Mouse (Mus musculus): Measurements from ENCODE around the gene E130309D02Rik. TPM values are rescaled to one million over a fixed set of nuclear protein-coding genes. Genes with fewer than 3 reads are reported as not detected.

Gene E130309D02Rik
- polyA plus RNA-seq, 1 experiment from 2014 or later, result 17.7 TPM

GRCm38 (mm10) chr5:143308825-143309224, 6.3 kb downstream of the E130309D02Rik start:
- Histone ChIP-seq H3K4me1 (ENCODE audit: control insufficient read depth in 2 of 2, insufficient read depth in 2 of 2, low read length in 2 of 2) (peaks cover under 1 to 11% of the 10 kb centered on the region in 2 experiments; a peak in 3 of 4 replicates), H3K27ac (replicated peaks in 1 of 2; ENCODE audit: control insufficient read depth in 1 of 2, insufficient read depth in 1 of 2, low read depth in 2 of 2, low read length in 2 of 2) (peak overlapping the region in 1 of 2 experiments; percentile 0; a peak in 2 of 4 replicates), H3K9ac (ENCODE audit: low read length) (no peak overlapping the region), H3K36me3 (ENCODE audit: control insufficient read depth, insufficient read depth, low read length) (peaks cover 92% of the 10 kb centered on the region), H3K4me2 (ENCODE audit: low read length) (no peak overlapping the region), H3K27me3 (ENCODE audit: control insufficient read depth, insufficient read depth, low read length) (no peaks in the 10 kb centered on the region), H3K4me3 (ENCODE audit: control insufficient read depth in 1 of 2, insufficient read depth in 1 of 2, low read depth in 1 of 2, low read length in 2 of 2) (no peak overlapping the region), H3K9me3 (ENCODE audit: control insufficient read depth, low read length) (no peaks in the 10 kb centered on the region)
- 0 out of 2 replicates have a peak, but pooled peaks have one; percentile 27 for ATAC-seq (ENCODE audit: insufficient number of reproducible peaks, insufficient read depth, low FRiP score, low read depth)
- WGBS, result 71% methylated on average over 5 of the region's 5 CpGs

DNA sequence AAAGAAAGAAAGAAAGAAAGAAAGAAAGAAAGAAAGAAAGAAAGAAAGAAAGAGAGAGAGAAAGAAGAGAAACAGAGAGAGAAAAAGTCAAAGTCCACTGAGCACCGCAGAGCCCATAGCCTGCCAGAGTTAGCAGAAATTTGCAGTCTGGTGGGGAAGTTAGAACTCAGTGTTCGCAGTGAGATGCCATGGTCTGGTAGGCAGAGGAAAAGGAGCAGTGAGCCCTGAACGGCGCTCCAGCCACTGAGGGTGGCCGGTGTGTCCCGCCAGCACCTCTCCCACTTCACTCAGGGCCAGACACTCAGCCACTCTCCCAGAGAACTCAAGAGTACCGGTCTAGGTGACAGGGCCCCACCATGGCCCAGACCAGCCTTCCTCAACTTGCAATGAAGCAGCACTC, 10.9 kb downstream of the E130309D02Rik start:
- WGBS, result 83% methylated on average over 7 of the region's 7 CpGs
- Histone ChIP-seq H3K9me3 (ENCODE audit: control insufficient read depth, low read length) (no peaks in the 10 kb centered on the region), H3K4me1 (ENCODE audit: control insufficient read depth in 2 of 2, insufficient read depth in 2 of 2, low read length in 2 of 2) (peaks cover 0 to 8% of the 10 kb centered on the region in 2 experiments; a peak in 1 of 4 replicates), H3K27ac (replicated peaks in 1 of 2; ENCODE audit: control insufficient read depth in 1 of 2, insufficient read depth in 1 of 2, low read depth in 2 of 2, low read length in 2 of 2) (no peak overlapping the region), H3K9ac (ENCODE audit: low read length) (no peak overlapping the region), H3K27me3 (ENCODE audit: control insufficient read depth, insufficient read depth, low read length) (no peaks in the 10 kb centered on the region), H3K36me3 (ENCODE audit: control insufficient read depth, insufficient read depth, low read length) (peaks cover 94% of the 10 kb centered on the region), H3K4me2 (ENCODE audit: low read length) (no peak overlapping the region), H3K4me3 (ENCODE audit: control insufficient read depth in 1 of 2, insufficient read depth in 1 of 2, low read depth in 1 of 2, low read length in 2 of 2) (no peak overlapping the region)
- ATAC-seq (ENCODE audit: insufficient number of reproducible peaks, insufficient read depth, low FRiP score, low read depth), result no peak

DNA sequence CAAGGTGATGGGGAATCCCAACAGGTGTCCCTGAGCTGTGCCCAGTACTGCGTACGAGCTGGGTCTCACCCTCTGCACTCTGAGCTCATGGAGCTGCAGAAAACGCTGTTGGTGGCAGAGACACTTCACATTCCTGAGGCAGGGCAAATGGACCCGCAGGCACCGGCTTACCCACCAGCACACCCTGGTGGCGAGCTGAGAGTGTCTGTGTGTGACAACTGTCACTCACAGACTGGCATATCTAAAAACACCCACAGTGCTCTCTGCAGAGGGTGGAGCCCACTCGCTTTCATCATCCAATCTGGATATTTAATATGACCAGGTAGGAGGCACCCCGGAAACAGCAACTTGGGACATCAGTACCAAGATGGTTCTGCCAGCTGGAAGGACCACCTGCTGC, 13.9 kb downstream of the E130309D02Rik start:
- no peak overlapping the region for H3K4me3 ChIP-seq (ENCODE audit: control insufficient read depth in 1 of 2, insufficient read depth in 1 of 2, low read depth in 1 of 2, low read length in 2 of 2)
- H3K4me1 ChIP-seq (ENCODE audit: control insufficient read depth in 2 of 2, insufficient read depth in 2 of 2, low read length in 2 of 2), result peaks cover 0 to 8% of the 10 kb centered on the region in 2 experiments; a peak in 1 of 4 replicates
- peaks cover 68% of the 10 kb centered on the region for H3K36me3 ChIP-seq (ENCODE audit: control insufficient read depth, insufficient read depth, low read length)
- H3K27ac ChIP-seq (replicated peaks in 1 of 2; ENCODE audit: control insufficient read depth in 1 of 2, insufficient read depth in 1 of 2, low read depth in 2 of 2, low read length in 2 of 2), result no peak overlapping the region
- no peaks in the 10 kb centered on the region for H3K27me3 ChIP-seq (ENCODE audit: control insufficient read depth, insufficient read depth, low read length)
- no peak overlapping the region for H3K4me2 ChIP-seq (ENCODE audit: low read length)
- no peak for ATAC-seq (ENCODE audit: insufficient number of reproducible peaks, insufficient read depth, low FRiP score, low read depth)
- H3K9ac ChIP-seq (ENCODE audit: low read length), result no peak overlapping the region
- 51% methylated on average over 8 of the region's 8 CpGs for WGBS
- H3K9me3 ChIP-seq (ENCODE audit: control insufficient read depth, low read length), result no peaks in the 10 kb centered on the region

GRCm38 (mm10) chr5:143299686-143300085, 15.5 kb downstream of the E130309D02Rik start:
- Histone ChIP-seq H3K9ac (ENCODE audit: low read length) (no peak overlapping the region), H3K27ac (replicated peaks in 1 of 2; ENCODE audit: control insufficient read depth in 1 of 2, insufficient read depth in 1 of 2, low read depth in 2 of 2, low read length in 2 of 2) (no peak overlapping the region), H3K36me3 (ENCODE audit: control insufficient read depth, insufficient read depth, low read length) (peaks cover 53% of the 10 kb centered on the region), H3K9me3 (ENCODE audit: control insufficient read depth, low read length) (no peaks in the 10 kb centered on the region), H3K4me3 (ENCODE audit: control insufficient read depth in 1 of 2, insufficient read depth in 1 of 2, low read depth in 1 of 2, low read length in 2 of 2) (no peak overlapping the region), H3K4me2 (ENCODE audit: low read length) (no peak overlapping the region), H3K27me3 (ENCODE audit: control insufficient read depth, insufficient read depth, low read length) (no peaks in the 10 kb centered on the region; the same call in 1 of the 2 replicates), H3K4me1 (ENCODE audit: control insufficient read depth in 2 of 2, insufficient read depth in 2 of 2, low read length in 2 of 2) (peaks cover 0 to 8% of the 10 kb centered on the region in 2 experiments; a peak in 1 of 4 replicates)
- 89% methylated on average over 4 of the region's 4 CpGs for WGBS
- ATAC-seq (ENCODE audit: insufficient number of reproducible peaks, insufficient read depth, low FRiP score, low read depth), result no peak

- WGBS, result 94% methylated on average over 7 of the region's 7 CpGs
- H3K36me3 ChIP-seq (ENCODE audit: control insufficient read depth, insufficient read depth, low read length), result peaks cover 42% of the 10 kb centered on the region
- H3K9ac ChIP-seq (ENCODE audit: low read length), result no peak overlapping the region
- ATAC-seq (ENCODE audit: insufficient number of reproducible peaks, insufficient read depth, low FRiP score, low read depth), result no peak
- H3K4me1 ChIP-seq (ENCODE audit: control insufficient read depth in 2 of 2, insufficient read depth in 2 of 2, low read length in 2 of 2), result peaks cover 7 to 11% of the 10 kb centered on the region in 2 experiments; a peak in 3 of 4 replicates
- no peak overlapping the region for H3K4me2 ChIP-seq (ENCODE audit: low read length)
- no peak overlapping the region for H3K27ac ChIP-seq (replicated peaks in 1 of 2; ENCODE audit: control insufficient read depth in 1 of 2, insufficient read depth in 1 of 2, low read depth in 2 of 2, low read length in 2 of 2)
- H3K9me3 ChIP-seq (ENCODE audit: control insufficient read depth, low read length), result no peaks in the 10 kb centered on the region
- peaks cover 13% of the 10 kb centered on the region for H3K27me3 ChIP-seq (ENCODE audit: control insufficient read depth, insufficient read depth, low read length)
- no peak overlapping the region for H3K4me3 ChIP-seq (ENCODE audit: control insufficient read depth in 1 of 2, insufficient read depth in 1 of 2, low read depth in 1 of 2, low read length in 2 of 2)
Measured at GRCm38 (mm10) chr5:143298391-143298790, 16.8 kb downstream of the E130309D02Rik start.

DNA sequence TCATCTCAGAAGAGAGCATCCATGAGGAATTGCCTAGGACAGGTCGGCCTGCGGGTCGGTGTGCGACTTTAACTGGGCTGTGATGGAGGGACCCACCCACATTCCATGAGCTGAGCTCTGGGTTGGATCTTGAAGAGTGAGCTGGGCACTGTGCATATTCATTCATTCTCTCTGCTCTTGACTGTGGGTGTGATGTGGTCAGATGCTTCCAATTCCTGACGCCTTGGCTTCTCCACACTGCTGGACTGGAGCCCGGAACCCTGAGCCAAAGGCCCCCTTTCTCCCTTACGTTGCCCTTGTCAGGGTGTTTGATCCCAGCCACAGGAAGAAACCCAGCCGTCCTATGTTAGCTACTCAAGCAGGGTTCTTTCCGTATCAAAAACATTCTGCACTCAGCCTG, 17.2 kb downstream of the E130309D02Rik start:
- H3K9me3 ChIP-seq (ENCODE audit: control insufficient read depth, low read length), result no peaks in the 10 kb centered on the region
- H3K4me1 ChIP-seq (ENCODE audit: control insufficient read depth in 2 of 2, insufficient read depth in 2 of 2, low read length in 2 of 2), result peaks cover 7 to 16% of the 10 kb centered on the region in 2 experiments; a peak in 3 of 4 replicates
- 75% methylated on average over 9 of the region's 9 CpGs for WGBS
- no peak for ATAC-seq (ENCODE audit: insufficient number of reproducible peaks, insufficient read depth, low FRiP score, low read depth)
- H3K36me3 ChIP-seq (ENCODE audit: control insufficient read depth, insufficient read depth, low read length), result peaks cover 39% of the 10 kb centered on the region
- peaks cover 17% of the 10 kb centered on the region for H3K27me3 ChIP-seq (ENCODE audit: control insufficient read depth, insufficient read depth, low read length)
- H3K27ac ChIP-seq (replicated peaks in 1 of 2; ENCODE audit: control insufficient read depth in 1 of 2, insufficient read depth in 1 of 2, low read depth in 2 of 2, low read length in 2 of 2), result no peak overlapping the region
- H3K4me2 ChIP-seq (ENCODE audit: low read length), result no peak overlapping the region
- no peak overlapping the region for H3K4me3 ChIP-seq (ENCODE audit: control insufficient read depth in 1 of 2, insufficient read depth in 1 of 2, low read depth in 1 of 2, low read length in 2 of 2)
- no peak overlapping the region for H3K9ac ChIP-seq (ENCODE audit: low read length)

- no peaks in the 10 kb centered on the region for H3K9me3 ChIP-seq (ENCODE audit: control insufficient read depth, low read length)
- H3K4me1 ChIP-seq (ENCODE audit: control insufficient read depth in 2 of 2, insufficient read depth in 2 of 2, low read length in 2 of 2), result peaks cover 7 to 16% of the 10 kb centered on the region in 2 experiments; a peak in 3 of 4 replicates
- ATAC-seq (ENCODE audit: insufficient number of reproducible peaks, insufficient read depth, low FRiP score, low read depth), result no peak
- H3K27ac ChIP-seq (replicated peaks in 1 of 2; ENCODE audit: control insufficient read depth in 1 of 2, insufficient read depth in 1 of 2, low read depth in 2 of 2, low read length in 2 of 2), result no peak overlapping the region
- H3K27me3 ChIP-seq (ENCODE audit: control insufficient read depth, insufficient read depth, low read length), result peaks cover 43% of the 10 kb centered on the region
- whole genome bisulfite sequencing, result 84% methylated on average over 2 of the region's 2 CpGs
- H3K36me3 ChIP-seq (ENCODE audit: control insufficient read depth, insufficient read depth, low read length), result peaks cover 13% of the 10 kb centered on the region
- no peak overlapping the region for H3K4me3 ChIP-seq (ENCODE audit: control insufficient read depth in 1 of 2, insufficient read depth in 1 of 2, low read depth in 1 of 2, low read length in 2 of 2)
- H3K9ac ChIP-seq (ENCODE audit: low read length), result no peak overlapping the region
- H3K4me2 ChIP-seq (ENCODE audit: low read length), result no peak overlapping the region
Measured at GRCm38 (mm10) chr5:143295330-143295729, 19.8 kb downstream of the E130309D02Rik start.

DNA sequence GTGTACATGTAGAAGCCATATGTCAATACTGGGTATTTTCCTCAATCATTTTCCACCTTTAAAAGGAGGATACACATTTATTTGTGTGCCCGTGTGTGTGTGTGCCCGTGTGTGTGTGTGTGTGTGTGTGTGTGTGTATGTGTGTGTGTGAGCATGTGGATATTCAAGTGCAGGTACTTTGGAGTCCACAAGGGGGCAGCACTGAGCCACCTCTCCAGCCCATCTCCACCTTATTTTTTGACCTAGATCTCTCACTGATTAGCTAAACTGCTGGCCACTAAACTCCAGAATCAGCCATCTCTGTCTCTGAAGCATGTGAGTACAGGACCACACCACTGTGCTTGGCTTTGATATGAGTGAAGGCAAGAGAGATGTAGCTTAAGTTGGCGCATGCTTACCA, 20.3 kb downstream of the E130309D02Rik start:
- no peaks in the 10 kb centered on the region for H3K9me3 ChIP-seq (ENCODE audit: control insufficient read depth, low read length)
- H3K4me1 ChIP-seq (ENCODE audit: control insufficient read depth in 2 of 2, insufficient read depth in 2 of 2, low read length in 2 of 2), result peaks cover 7 to 16% of the 10 kb centered on the region in 2 experiments; a peak in 3 of 4 replicates
- H3K27me3 ChIP-seq (ENCODE audit: control insufficient read depth, insufficient read depth, low read length), result peaks cover 48% of the 10 kb centered on the region
- H3K36me3 ChIP-seq (ENCODE audit: control insufficient read depth, insufficient read depth, low read length), result peaks cover 8% of the 10 kb centered on the region; the same call in 1 of the 2 replicates
- H3K9ac ChIP-seq (ENCODE audit: low read length), result no peak overlapping the region
- no peak overlapping the region for H3K4me2 ChIP-seq (ENCODE audit: low read length)
- ATAC-seq (ENCODE audit: insufficient number of reproducible peaks, insufficient read depth, low FRiP score, low read depth), result no peak
- 87% methylated on average over 3 of the region's 3 CpGs for WGBS
- H3K4me3 ChIP-seq (ENCODE audit: control insufficient read depth in 1 of 2, insufficient read depth in 1 of 2, low read depth in 1 of 2, low read length in 2 of 2), result no peak overlapping the region
- no peak overlapping the region for H3K27ac ChIP-seq (replicated peaks in 1 of 2; ENCODE audit: control insufficient read depth in 1 of 2, insufficient read depth in 1 of 2, low read depth in 2 of 2, low read length in 2 of 2)
